22 mouse cellular contexts compared by ENCODE assay signal in genomic region chr15:77160848-77161247, GRCm38 (mm10).
DNase-seq lines count a peak whose midpoint lies in the region; ATAC-seq and TF ChIP-seq lines count a peak whose summit lies in the region.
"Had no signal": no experiment of that assay in that cellular context is flagged by ENCODE, and none has a peak within 500 bp of the region (broad histone marks: within the 10 kb centered on the region; RNA-seq: fewer than 3 reads in every experiment).

No protein-coding gene starts in this region.

- no peaks in the 10 kb centered on the region for H3K27me3 ChIP-seq in heart, embryonic 13.5 days (replicated peaks)
- H3K27me3 ChIP-seq in stomach, embryonic 15.5 days (replicated peaks), result no peaks in the 10 kb centered on the region
- H3K27me3 ChIP-seq in stomach, postnatal 0 days (ENCODE audit: control insufficient read depth, insufficient read depth, low read length), result no peaks in the 10 kb centered on the region
- H3K27me3 ChIP-seq in limb, embryonic 13.5 days, result no peaks in the 10 kb centered on the region
- no peaks in the 10 kb centered on the region for H3K27me3 ChIP-seq in midbrain, embryonic 16.5 days (ENCODE audit: control insufficient read depth, insufficient read depth, low read depth, low read length)
- H3K27me3 ChIP-seq: embryonic facial prominence, embryonic 13.5 days; hindbrain, embryonic 15.5 days; liver, embryonic 13.5 days; neural tube, embryonic 12.5 days; Patski had no signal

- no peak for TF ChIP-seq CTCF in stomach, postnatal 0 days (IDR thresholded peaks at IDR 0.05; ENCODE audit: low read depth)

- H3K9me3 ChIP-seq in heart, embryonic 13.5 days, result no peaks in the 10 kb centered on the region
- no peaks in the 10 kb centered on the region for H3K9me3 ChIP-seq in stomach, embryonic 15.5 days
- no peaks in the 10 kb centered on the region for H3K9me3 ChIP-seq in stomach, postnatal 0 days (ENCODE audit: control insufficient read depth, low read length)
- no peaks in the 10 kb centered on the region for H3K9me3 ChIP-seq in limb, embryonic 13.5 days
- H3K9me3 ChIP-seq in midbrain, embryonic 16.5 days (replicated peaks; ENCODE audit: control insufficient read depth, low read length, poor library complexity, severe bottlenecking), result no peaks in the 10 kb centered on the region
- H3K9me3 ChIP-seq: embryonic facial prominence, embryonic 13.5 days; forebrain, embryonic 10.5 days; hindbrain, embryonic 15.5 days; liver, embryonic 13.5 days; midbrain, embryonic 10.5 days; neural tube, embryonic 12.5 days had no signal

- no peak for ATAC-seq in heart, embryonic 13.5 days (ENCODE audit: extremely low read depth, insufficient number of reproducible peaks, low FRiP score, low TSS enrichment)
- no peak for ATAC-seq in stomach, embryonic 15.5 days (ENCODE audit: insufficient read depth, low FRiP score, low read depth)
- no peak for ATAC-seq in stomach, postnatal 0 days (ENCODE audit: low FRiP score, low TSS enrichment)
- no peak for ATAC-seq in limb, embryonic 13.5 days (ENCODE audit: low FRiP score, low read depth)
- ATAC-seq in midbrain, embryonic 16.5 days, result no peak
- ATAC-seq: Patski had no signal

- peak overlapping the region; percentile 67 for H3K27ac ChIP-seq in heart, embryonic 13.5 days (replicated peaks)
- H3K27ac ChIP-seq in stomach, embryonic 15.5 days, result peak overlapping the region; percentile 49; the same call in 1 of the 2 replicates
- no peak overlapping the region for H3K27ac ChIP-seq in stomach, postnatal 0 days (replicated peaks)
- peak overlapping the region; percentile 66; the same call in 1 of the 2 replicates for H3K27ac ChIP-seq in limb, embryonic 13.5 days
- H3K27ac ChIP-seq in midbrain, embryonic 16.5 days (ENCODE audit: low read length), result no peak overlapping the region
- H3K27ac ChIP-seq: forebrain, embryonic 10.5 days; hindbrain, embryonic 15.5 days; liver, embryonic 13.5 days; macrophage; midbrain, embryonic 10.5 days; neural tube, embryonic 12.5 days had no signal

- intact Hi-C loops in heart, postnatal 25 days (cut with DNase I), result no loop called here

- TF ChIP-seq EP300 in stomach, postnatal 0 days (optimal IDR thresholded peaks at IDR 0.05), result no peak

- WGBS in heart, embryonic 13.5 days, result 86% methylated on average over 4 of the region's 4 CpGs
- 83% methylated on average over 4 of the region's 4 CpGs for WGBS in stomach, embryonic 15.5 days
- 65% methylated on average over 4 of the region's 4 CpGs for WGBS in stomach, postnatal 0 days
- 88% methylated on average over 4 of the region's 4 CpGs for WGBS in limb, embryonic 13.5 days
- 86% methylated on average over 4 of the region's 4 CpGs for WGBS in midbrain, embryonic 16.5 days

- no peak overlapping the region for H3K9ac ChIP-seq in heart, embryonic 13.5 days
- H3K9ac ChIP-seq in stomach, embryonic 15.5 days, result no peak overlapping the region
- H3K9ac ChIP-seq in stomach, postnatal 0 days (ENCODE audit: low read length), result no peak overlapping the region
- no peak overlapping the region for H3K9ac ChIP-seq in limb, embryonic 13.5 days
- no peak overlapping the region for H3K9ac ChIP-seq in midbrain, embryonic 16.5 days (ENCODE audit: low read depth, low read length)
- H3K9ac ChIP-seq: embryonic facial prominence, embryonic 13.5 days; hindbrain, embryonic 15.5 days; liver, embryonic 13.5 days; lung, embryonic 14.5 days; neural tube, embryonic 12.5 days had no signal

- no peak overlapping the region for H3K4me2 ChIP-seq in heart, embryonic 13.5 days
- no peak overlapping the region for H3K4me2 ChIP-seq in stomach, embryonic 15.5 days
- H3K4me2 ChIP-seq in stomach, postnatal 0 days (replicated peaks; ENCODE audit: low read depth), result no peak overlapping the region
- no peak overlapping the region for H3K4me2 ChIP-seq in limb, embryonic 13.5 days (replicated peaks)
- H3K4me2 ChIP-seq in midbrain, embryonic 16.5 days (ENCODE audit: low read length), result no peak overlapping the region
- H3K4me2 ChIP-seq: embryonic facial prominence, embryonic 13.5 days; hindbrain, embryonic 15.5 days; liver, embryonic 13.5 days; neural tube, embryonic 12.5 days had no signal

- no peaks in the 10 kb centered on the region for H3K36me3 ChIP-seq in heart, embryonic 13.5 days
- H3K36me3 ChIP-seq in stomach, embryonic 15.5 days, result no peaks in the 10 kb centered on the region
- no peaks in the 10 kb centered on the region for H3K36me3 ChIP-seq in stomach, postnatal 0 days (ENCODE audit: control insufficient read depth, insufficient read depth, low read length)
- H3K36me3 ChIP-seq in limb, embryonic 13.5 days, result no peaks in the 10 kb centered on the region
- H3K36me3 ChIP-seq in midbrain, embryonic 16.5 days (ENCODE audit: control insufficient read depth, insufficient read depth, low read length), result no peaks in the 10 kb centered on the region
- H3K36me3 ChIP-seq: embryonic facial prominence, embryonic 13.5 days; forebrain, embryonic 10.5 days; hindbrain, embryonic 15.5 days; liver, embryonic 13.5 days; midbrain, embryonic 10.5 days; neural tube, embryonic 12.5 days had no signal

- no peak overlapping the region for H3K4me3 ChIP-seq in heart, embryonic 13.5 days
- no peak overlapping the region for H3K4me3 ChIP-seq in stomach, embryonic 15.5 days (replicated peaks)
- H3K4me3 ChIP-seq in stomach, postnatal 0 days (ENCODE audit: low read depth, low read length), result no peak overlapping the region
- no peak overlapping the region for H3K4me3 ChIP-seq in limb, embryonic 13.5 days
- no peak overlapping the region for H3K4me3 ChIP-seq in midbrain, embryonic 16.5 days (ENCODE audit: low read depth, low read length)
- H3K4me3 ChIP-seq: embryonic facial prominence, embryonic 13.5 days; forebrain, embryonic 10.5 days; hindbrain, embryonic 15.5 days; liver, embryonic 13.5 days; midbrain, embryonic 10.5 days; neural tube, embryonic 12.5 days had no signal

- DNase-seq in heart, postnatal 25 days (ENCODE audit: low spot score), result no peak
- no peak for DNase-seq in stomach, postnatal 0 days (ENCODE audit: low spot score)
- DNase-seq in retina, postnatal 1 day, result no peak
- DNase-seq: adrenal gland, postnatal 10 days; cerebellum, adult 9-11 months; gastrocnemius, postnatal 10 days; heart, postnatal 4 days; kidney, adult 11 months; liver, embryonic 13.5 days; right cerebral cortex, adult 18-20 months had no signal

- peaks cover 92% of the 10 kb centered on the region for H3K4me1 ChIP-seq in heart, embryonic 13.5 days
- peaks cover 46% of the 10 kb centered on the region for H3K4me1 ChIP-seq in stomach, embryonic 15.5 days
- peaks cover 9% of the 10 kb centered on the region for H3K4me1 ChIP-seq in stomach, postnatal 0 days (replicated peaks; ENCODE audit: control insufficient read depth, insufficient read depth)
- peaks cover 60% of the 10 kb centered on the region for H3K4me1 ChIP-seq in limb, embryonic 13.5 days
- H3K4me1 ChIP-seq in midbrain, embryonic 16.5 days (ENCODE audit: control insufficient read depth, insufficient read depth, low read length), result peaks cover 13% of the 10 kb centered on the region

Comparison
In these comparisons a context has a peak if more than half of its experiments do, and no peak if none do; other contexts are left out.
1. H3K27ac ChIP-seq: peak in heart, embryonic 13.5 days (single experiment), stomach, embryonic 15.5 days (single experiment) and limb, embryonic 13.5 days (single experiment); none in stomach, postnatal 0 days (single experiment) and midbrain, embryonic 16.5 days (single experiment).